Mouse (Mus musculus) hindbrain, embryonic 11.5 days (tissue): ENCODE measurements around the gene Ddr1. TPM values are rescaled to one million over a fixed set of nuclear protein-coding genes. Genes with fewer than 3 reads are reported as not detected.
A peak's percentile ranks its signal among the peaks of the same experiment; 100 is the strongest.

Experiments
- ATAC-seq: fragments of 200-750 bp; cut with Nextera tagmentation; 2 replicates; pipeline ENCODE4 v1.8.0; 2017; ENCODE audit warnings: mild to moderate bottlenecking, moderate TSS enrichment, moderate library complexity; ENCODE audit not compliant: low FRiP score
- DNase-seq: peaks from one replicate; pipeline ENCODE4 v3.0.0-alpha.2; 2015; ENCODE audit warnings: low spot score
- H3K27ac ChIP-seq: fragments of 300-500 bp; sonication (generic); 2 replicates; pipeline ENCODE4 v1.5.1; 2014; ENCODE audit warnings: mild to moderate bottlenecking, low read depth, low read length
- H3K27me3 ChIP-seq: fragments of 300-500 bp; sonication (generic); 2 replicates; pipeline ENCODE4 v1.6.1; 2014; ENCODE audit warnings: mild to moderate bottlenecking, low read length, moderate library complexity, mixed read lengths; ENCODE audit not compliant: control insufficient read depth, insufficient read depth
- H3K36me3 ChIP-seq: fragments of 300-500 bp; sonication (generic); 2 replicates; pipeline ENCODE4 v1.6.1; 2014; ENCODE audit warnings: mild to moderate bottlenecking, low read length, moderate library complexity, mixed read lengths; ENCODE audit not compliant: control insufficient read depth, insufficient read depth
- H3K4me1 ChIP-seq: fragments of 300-500 bp; sonication (generic); replicated peaks from 2 replicates; pipeline ENCODE4 v1.6.1; 2014; ENCODE audit warnings: low read length, mixed read lengths; ENCODE audit not compliant: control insufficient read depth, insufficient read depth
- H3K4me2 ChIP-seq: fragments of 300-500 bp; sonication (generic); replicated peaks from 2 replicates; pipeline ENCODE4 v1.6.1; 2014; ENCODE audit warnings: mild to moderate bottlenecking, low read depth, low read length
- H3K4me3 ChIP-seq: fragments of 300-500 bp; sonication (generic); 2 replicates; pipeline ENCODE4 v1.5.1; 2014; ENCODE audit warnings: low read depth, low read length
- H3K9ac ChIP-seq: fragments of 300-500 bp; sonication (generic); 2 replicates; pipeline ENCODE4 v1.6.1; 2014; ENCODE audit warnings: low read depth, low read length
- H3K9me3 ChIP-seq: fragments of 300-500 bp; sonication (generic); 2 replicates; pipeline ENCODE4 v1.6.1; 2016; ENCODE audit warnings: low read length; ENCODE audit not compliant: control insufficient read depth
- WGBS: fragments of 180-500 bp; shearing (Covaris S2); extraction: QIAGEN DNeasy Blood & Tissue Kit; methylation state at CpG from one replicate; pipeline ENCODE4 v1.1.7; 2014; 5-methylcytosine and 5-hydroxymethylcytosine counted together
- polyA plus RNA-seq: library from polyadenylated mRNA; unstranded; fragments of >200 nt; fragmentation: Nextera tagmentation; extraction: Ambion mirVana; gene quantifications from 2 replicates; pipeline ENCODE4 v1.2.1, GENCODE M21; 2014

The Ddr1 gene
- polyA plus RNA-seq, 1 experiment from 2014 or later, result 69.9 TPM

DNA sequence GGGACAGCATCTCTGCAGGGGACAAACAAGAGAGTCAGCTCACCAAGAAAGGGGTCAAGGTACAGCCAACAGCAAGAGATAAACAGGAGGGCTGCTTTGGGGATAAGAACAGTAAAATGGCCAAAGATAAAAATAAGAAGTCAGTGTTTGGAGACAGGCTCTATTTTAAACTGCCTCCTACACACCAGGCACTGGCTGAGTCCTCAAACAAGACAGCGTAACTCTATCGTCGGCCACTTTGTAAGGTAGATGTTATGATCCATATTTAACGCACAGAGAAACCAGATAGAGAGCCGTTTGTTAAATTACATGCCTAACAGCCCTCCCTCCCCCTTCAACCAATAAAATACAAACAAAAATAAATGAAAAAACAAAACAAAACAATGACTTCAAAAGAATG is 10.5 kb downstream of the Ddr1 start:
- Histone ChIP-seq H3K27me3 (no peaks in the 10 kb centered on the region), H3K9me3 (no peaks in the 10 kb centered on the region), H3K4me1 (peaks cover 6% of the 10 kb centered on the region; the same call in 1 of the 2 replicates), H3K4me3 (no peak overlapping the region), H3K4me2 (no peak overlapping the region), H3K36me3 (peaks cover 28% of the 10 kb centered on the region), H3K9ac (no peak overlapping the region), H3K27ac (no peak overlapping the region)
- ATAC-seq (no peak), DNase-seq (no peak)
- WGBS, result 91% methylated on average over 5 of the region's 5 CpGs

DNA sequence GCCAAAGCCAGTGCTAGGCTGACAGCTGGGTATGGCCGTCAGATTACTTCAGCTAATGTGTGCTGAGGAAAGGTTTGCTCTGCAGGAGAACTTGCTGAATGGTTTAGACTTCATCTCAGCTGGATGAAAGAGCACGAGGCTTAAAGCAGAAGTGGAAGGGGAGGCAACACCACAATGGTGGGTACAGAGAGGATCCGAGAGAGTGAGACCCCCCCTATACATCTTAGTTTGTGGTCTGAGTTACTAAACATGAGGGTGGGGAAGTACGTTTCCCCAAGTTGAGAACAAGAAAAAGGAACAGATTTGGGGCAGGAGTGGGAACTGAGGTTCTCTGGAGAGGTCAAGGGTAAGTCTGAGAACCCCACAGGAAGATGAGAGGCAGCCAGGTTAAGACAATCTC is 12.1 kb downstream of the Ddr1 start:
- Histone ChIP-seq H3K27me3 (no peaks in the 10 kb centered on the region), H3K9ac (no peak overlapping the region), H3K4me2 (no peak overlapping the region), H3K27ac (no peak overlapping the region), H3K9me3 (no peaks in the 10 kb centered on the region), H3K36me3 (peaks cover 37% of the 10 kb centered on the region), H3K4me3 (no peak overlapping the region), H3K4me1 (peaks cover 2% of the 10 kb centered on the region; the same call in 1 of the 2 replicates)
- ATAC-seq (no peak), DNase-seq (no peak)
- WGBS, result 85% methylated on average over 4 of the region's 4 CpGs

DNA sequence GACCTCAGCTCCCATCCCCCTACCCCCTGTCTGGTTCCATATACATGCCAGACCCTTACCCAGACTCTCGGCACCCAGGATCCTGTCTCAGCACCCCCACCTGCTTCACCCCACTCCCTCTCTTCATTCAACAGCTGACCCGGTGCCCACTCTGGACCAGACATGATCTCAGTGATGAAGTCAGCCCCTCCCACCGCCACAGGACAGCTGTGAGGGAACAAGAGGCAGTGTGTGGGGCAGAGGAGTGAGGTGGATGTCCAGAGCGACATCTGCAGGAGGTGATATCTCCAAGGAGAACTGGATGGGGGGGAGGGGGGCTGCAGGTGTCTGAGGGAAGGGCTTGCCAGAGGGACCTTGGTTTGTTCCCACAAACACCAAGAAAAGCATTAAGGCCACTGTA is 12.6 kb downstream of the Ddr1 start:
- WGBS, result 86% methylated on average over 4 of the region's 4 CpGs
- no peaks in the 10 kb centered on the region; the same call in 1 of the 2 replicates for H3K4me1 ChIP-seq
- H3K36me3 ChIP-seq, result peaks cover 42% of the 10 kb centered on the region
- DNase-seq, result no peak
- H3K9me3 ChIP-seq, result no peaks in the 10 kb centered on the region
- no peaks in the 10 kb centered on the region for H3K27me3 ChIP-seq
- no peak overlapping the region for H3K4me2 ChIP-seq
- H3K27ac ChIP-seq, result no peak overlapping the region
- no peak for ATAC-seq
- no peak overlapping the region for H3K9ac ChIP-seq
- no peak overlapping the region for H3K4me3 ChIP-seq

DNA sequence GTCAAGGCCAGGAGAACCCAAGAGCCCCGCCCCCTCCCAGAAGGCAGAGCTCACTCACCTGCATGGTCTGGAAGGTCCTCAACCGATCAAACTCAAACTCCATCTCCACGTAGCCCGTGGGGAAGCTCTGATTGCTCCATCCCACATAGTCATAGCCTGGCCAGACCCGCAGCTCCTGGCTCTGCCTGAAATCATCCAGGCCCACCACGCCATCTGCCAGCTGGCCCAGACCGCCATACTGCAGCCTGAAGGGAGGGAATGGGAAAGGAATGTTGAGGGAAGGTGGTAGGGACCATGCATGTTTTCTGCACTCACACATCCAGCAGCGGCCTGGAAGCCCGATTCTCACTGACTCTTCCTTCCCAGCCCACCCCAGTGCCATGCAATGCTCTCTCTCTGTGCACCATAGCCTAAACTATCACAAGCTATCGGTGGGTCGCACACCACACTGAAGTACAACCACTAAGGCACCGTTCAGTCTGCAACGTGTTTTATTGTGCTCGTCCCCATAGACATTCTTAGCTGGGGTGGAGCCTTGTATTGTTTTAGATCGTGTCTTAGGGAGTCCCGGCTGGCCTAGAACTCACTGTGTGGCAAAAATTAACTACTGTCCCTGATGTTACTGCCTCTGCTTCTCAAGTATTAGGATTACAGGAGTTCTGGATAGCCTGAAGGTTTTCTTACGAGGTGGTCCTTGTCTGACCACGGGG is 14.3 kb downstream of the Ddr1 start:
- no peak overlapping the region for H3K4me2 ChIP-seq
- H3K27ac ChIP-seq, result no peak overlapping the region
- H3K36me3 ChIP-seq, result peaks cover 47% of the 10 kb centered on the region
- ATAC-seq, result no peak
- no peak overlapping the region for H3K9ac ChIP-seq
- WGBS, result 94% methylated on average over 18 of the region's 18 CpGs
- no peaks in the 10 kb centered on the region for H3K27me3 ChIP-seq
- H3K4me3 ChIP-seq, result no peak overlapping the region
- DNase-seq, result no peak
- H3K9me3 ChIP-seq, result no peaks in the 10 kb centered on the region
- H3K4me1 ChIP-seq, result no peaks in the 10 kb centered on the region

DNA sequence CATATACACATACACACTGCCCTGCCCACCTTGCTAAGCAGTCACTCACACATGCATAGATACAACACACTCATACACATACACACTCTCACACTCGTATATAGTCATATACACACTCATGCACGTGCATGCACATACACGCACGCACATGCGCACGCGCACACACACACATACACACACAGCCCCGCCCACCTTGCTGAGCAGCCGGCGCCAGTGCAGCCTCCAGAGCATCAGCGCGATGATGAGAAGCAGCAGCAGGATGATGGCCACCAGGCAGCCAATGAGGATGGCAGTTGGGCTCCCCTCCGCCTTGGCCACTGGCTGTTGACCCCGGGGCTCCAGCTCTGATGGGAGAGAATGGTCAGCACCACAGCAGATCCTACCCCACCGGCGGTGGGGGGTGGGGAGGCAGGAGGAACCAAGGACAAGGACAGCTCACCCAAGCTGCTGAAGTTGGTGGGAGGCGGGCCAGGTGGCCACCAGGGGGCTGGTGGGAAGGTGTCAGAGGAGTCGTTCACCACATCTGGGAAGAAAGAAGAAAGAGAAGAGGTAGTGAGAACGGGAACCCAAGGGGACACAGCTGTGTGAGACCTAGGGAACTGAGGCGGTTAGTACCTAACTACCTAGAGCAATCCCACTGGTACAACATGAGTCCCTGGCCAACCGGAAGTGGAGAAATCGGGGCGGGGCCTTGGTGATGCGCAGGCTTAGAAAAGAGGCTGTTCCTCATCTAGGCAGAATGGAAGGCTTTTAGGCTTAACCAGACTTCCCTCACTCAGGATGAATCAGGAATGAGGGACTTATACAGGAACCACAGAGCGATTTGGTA is 15.9 kb downstream of the Ddr1 start:
- 91% methylated on average over 25 of the region's 25 CpGs for WGBS
- ATAC-seq (no peak), DNase-seq (no peak)
- Histone ChIP-seq H3K4me2 (no peak overlapping the region), H3K9ac (no peak overlapping the region), H3K27ac (no peak overlapping the region), H3K9me3 (no peaks in the 10 kb centered on the region), H3K36me3 (peaks cover 44% of the 10 kb centered on the region), H3K4me1 (no peaks in the 10 kb centered on the region), H3K4me3 (no peak overlapping the region), H3K27me3 (no peaks in the 10 kb centered on the region)

DNA sequence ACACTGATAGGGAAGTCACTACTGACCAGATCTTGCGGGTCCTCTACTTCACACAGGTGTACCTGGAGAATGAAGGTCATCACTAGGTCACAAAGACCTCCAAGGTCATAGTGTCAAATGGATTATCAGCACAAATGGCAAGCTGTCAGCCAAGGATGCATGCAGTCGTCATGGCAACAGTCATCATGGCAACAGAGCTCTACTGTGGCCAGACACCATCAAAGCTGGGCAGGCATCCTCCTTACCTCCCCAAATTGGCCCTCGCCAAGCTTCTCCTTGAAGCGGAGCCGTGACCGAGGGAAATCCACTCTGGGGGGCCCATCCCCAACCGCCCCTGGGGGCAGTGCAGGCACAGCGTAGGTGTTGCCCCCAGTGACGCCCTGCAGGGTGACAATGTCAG is 19.4 kb downstream of the Ddr1 start:
- no peak overlapping the region for H3K9ac ChIP-seq
- peaks cover 40% of the 10 kb centered on the region for H3K36me3 ChIP-seq
- no peak overlapping the region for H3K4me2 ChIP-seq
- WGBS, result 69% methylated on average over 9 of the region's 9 CpGs
- no peaks in the 10 kb centered on the region for H3K27me3 ChIP-seq
- ATAC-seq, result peak; percentile 17; the same call in 1 of the 2 replicates
- no peaks in the 10 kb centered on the region for H3K9me3 ChIP-seq
- no peak overlapping the region for H3K27ac ChIP-seq
- no peak overlapping the region for H3K4me3 ChIP-seq
- DNase-seq, result peak; percentile 48
- H3K4me1 ChIP-seq, result no peaks in the 10 kb centered on the region

DNA sequence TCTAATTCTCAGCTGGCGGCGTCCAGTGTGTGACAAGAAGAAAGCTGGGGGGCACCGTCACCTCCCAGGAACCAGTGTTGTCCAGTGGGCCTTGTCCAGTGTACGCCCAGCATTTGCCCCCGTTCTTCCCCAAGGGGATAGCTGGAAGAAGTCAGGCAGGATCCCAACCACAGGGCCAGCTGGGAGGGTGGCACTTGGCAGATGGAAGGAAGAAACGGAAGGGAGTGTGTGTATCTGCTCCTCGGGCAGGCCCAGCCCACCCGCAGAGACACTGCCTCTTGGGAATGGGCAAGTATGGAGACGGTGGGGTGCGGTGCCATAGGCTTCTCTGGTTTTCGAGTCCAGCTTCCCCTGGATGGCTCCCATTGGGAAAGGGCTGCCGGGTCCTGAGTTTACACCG is 22.4 kb downstream of the Ddr1 start:
- DNase-seq (no peak), ATAC-seq (no peak)
- no peak overlapping the region for H3K4me2 ChIP-seq
- no peak overlapping the region for H3K9ac ChIP-seq
- H3K27me3 ChIP-seq, result no peaks in the 10 kb centered on the region
- 88% methylated on average over 13 of the region's 13 CpGs for WGBS
- H3K27ac ChIP-seq, result no peak overlapping the region
- H3K36me3 ChIP-seq, result peaks cover 28% of the 10 kb centered on the region
- H3K4me3 ChIP-seq, result no peak overlapping the region
- no peaks in the 10 kb centered on the region for H3K4me1 ChIP-seq
- H3K9me3 ChIP-seq, result no peaks in the 10 kb centered on the region

DNA sequence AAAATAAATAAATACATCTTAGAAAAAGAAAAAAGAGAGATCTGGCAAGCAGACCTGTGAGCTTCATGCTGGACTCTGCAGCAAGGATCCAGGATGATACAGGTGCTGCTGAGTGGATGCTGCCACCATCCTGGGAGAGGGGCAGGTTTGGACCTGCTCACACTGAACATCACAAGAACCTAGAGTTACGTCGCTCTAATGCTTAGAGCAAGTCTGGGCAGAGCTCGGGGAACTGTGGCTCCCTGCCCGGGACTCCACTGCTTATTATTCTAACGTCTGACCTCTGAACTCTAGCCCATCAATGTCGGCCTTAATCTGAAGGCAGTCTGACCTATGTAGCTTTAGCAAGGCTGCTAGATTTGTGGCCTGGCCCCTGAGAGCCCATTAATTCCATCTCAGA is 23.8 kb downstream of the Ddr1 start:
- Histone ChIP-seq H3K9ac (no peak overlapping the region), H3K4me2 (no peak overlapping the region), H3K9me3 (no peaks in the 10 kb centered on the region), H3K36me3 (peaks cover 16% of the 10 kb centered on the region), H3K27ac (no peak overlapping the region), H3K27me3 (no peaks in the 10 kb centered on the region), H3K4me3 (no peak overlapping the region), H3K4me1 (no peaks in the 10 kb centered on the region)
- 34% methylated on average over 6 of the region's 6 CpGs for WGBS
- ATAC-seq (no peak), DNase-seq (no peak)
